9 mouse cellular contexts compared by ENCODE assay signal in genomic region chr1:172616537-172617300, GRCm38 (mm10). TPM values are rescaled to one million over a fixed set of nuclear protein-coding genes. Genes with fewer than 3 reads are reported as not detected.
DNase-seq lines count a peak whose midpoint lies in the region; ATAC-seq lines count a peak whose summit lies in the region.
"Had no signal": no experiment of that assay in that cellular context is flagged by ENCODE, and none has a peak within 500 bp of the region (broad histone marks: within the 10 kb centered on the region; RNA-seq: fewer than 3 reads in every experiment).

No protein-coding gene starts in this region.

- no peaks in the 10 kb centered on the region for H3K27me3 ChIP-seq in neural tube, embryonic 13.5 days

- H3K4me1 ChIP-seq in neural tube, embryonic 13.5 days (replicated peaks), result peaks cover 38% of the 10 kb centered on the region

- no peaks in the 10 kb centered on the region for H3K9me3 ChIP-seq in neural tube, embryonic 13.5 days

- ATAC-seq in neural tube, embryonic 13.5 days (ENCODE audit: low read depth), result peak; percentile 95

- peak overlapping the region; percentile 71 for H3K9ac ChIP-seq in neural tube, embryonic 13.5 days

- H3K27ac ChIP-seq in neural tube, embryonic 13.5 days (replicated peaks), result peak overlapping the region; percentile 81

- peak; percentile 64 for DNase-seq in heart, adult 11 months
- no peak for DNase-seq in heart, postnatal 25 days (ENCODE audit: low spot score)
- DNase-seq in right cerebral cortex, postnatal 10 days (ENCODE audit: low spot score in 2 of 2), result peak; percentile 68 to 71
- DNase-seq in right cerebral cortex, adult 18-20 months, result no peak
- peak; percentile 27 for DNase-seq in layer of hippocampus, adult 9-11 months
- no peak for DNase-seq in T-cell, adult 2 months (ENCODE audit: low spot score)
- DNase-seq in spleen, adult 12 weeks (ENCODE audit: low spot score), result no peak

- H3K4me3 ChIP-seq in neural tube, embryonic 13.5 days, result peak overlapping the region; percentile 42

- H3K4me2 ChIP-seq in neural tube, embryonic 13.5 days, result peak overlapping the region; percentile 69

- no peaks in the 10 kb centered on the region for H3K36me3 ChIP-seq in neural tube, embryonic 13.5 days

- 2% methylated on average over 22 of the region's 22 CpGs for WGBS in neural tube, embryonic 13.5 days

- intact Hi-C loops in heart, postnatal 25 days (cut with DNase I), result no loop called here

RNA-seq across cellular contexts. Expression of gene Fcrl6, which starts 14.4 kb away (rescaled TPM):
- not detected for total RNA-seq in heart, postnatal 25 days (2021)
- 0.15 and 0.52 TPM in 2 replicates for polyA plus RNA-seq in neural tube, embryonic 13.5 days (2015; fragmentation: Nextera tagmentation; extraction: Ambion mirVana)
- total RNA-seq: common myeloid progenitor, adult 5-6 weeks had no signal

RNA-seq across cellular contexts. Expression of gene Dusp23, which starts 16.0 kb away (rescaled TPM):
- 10 to 100 TPM; 10.4 to 11.1 TPM for total RNA-seq in heart, postnatal 25 days (2021)
- polyA plus RNA-seq in neural tube, embryonic 13.5 days (2015; fragmentation: Nextera tagmentation; extraction: Ambion mirVana), result 14.8 and 20.1 TPM in 2 replicates

RNA-seq across cellular contexts. Expression of gene Slamf8, which starts 26.4 kb away (rescaled TPM):
- total RNA-seq in heart, postnatal 25 days (2021), result under 1 TPM in 1 of 2 experiments, not detected in 1; 0.25 TPM
- not detected in 2 replicates for polyA plus RNA-seq in neural tube, embryonic 13.5 days (2015; fragmentation: Nextera tagmentation; extraction: Ambion mirVana)
- total RNA-seq: common myeloid progenitor, adult 5-6 weeks had no signal

Comparison
In these comparisons a context has a peak if more than half of its experiments do, and no peak if none do; other contexts are left out.
1. DNase-seq: peak in heart, adult 11 months (single experiment), right cerebral cortex, postnatal 10 days (2 of 2) and layer of hippocampus, adult 9-11 months (single experiment); none in heart, postnatal 25 days (single experiment), right cerebral cortex, adult 18-20 months (single experiment), T-cell, adult 2 months (single experiment) and spleen, adult 12 weeks (single experiment).